Mouse (Mus musculus) stomach, postnatal 0 days (tissue): Measurements from ENCODE around the gene Kcnn3.

Source experiments
- CTCF ChIP-seq: IDR thresholded peaks from 2 replicates; pipeline ENCODE4 v1.5.1; 2016; ENCODE audit warnings: antibody characterized with exemption, low read depth, mild to moderate bottlenecking, moderate library complexity
- EP300 ChIP-seq: optimal IDR thresholded peaks from 2 replicates; pipeline ENCODE3; 2016; ENCODE audit warnings: antibody characterized with exemption

DNA sequence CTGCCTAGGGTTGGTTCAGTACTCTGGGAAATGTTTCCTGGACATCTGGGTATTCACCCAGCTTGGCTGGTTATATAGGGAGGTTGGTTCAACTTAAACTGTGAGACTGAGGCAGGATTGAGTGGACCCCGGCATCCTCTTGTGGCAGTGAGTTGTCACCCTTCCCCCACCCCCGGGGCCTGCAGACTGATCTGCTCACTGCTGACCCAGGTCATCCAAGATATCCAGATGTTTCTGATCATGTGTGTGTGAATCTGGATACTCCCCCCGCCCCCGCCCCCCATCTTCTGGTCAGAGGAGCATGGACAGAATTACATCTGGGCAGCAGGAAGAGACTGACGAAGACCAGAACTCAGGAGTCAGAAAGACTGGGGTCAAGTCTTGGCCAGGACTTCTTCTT is 45.4 kb downstream of the Kcnn3 start:
- TF ChIP-seq EP300 (no peak), CTCF (no peak)
